Comparison of ENCODE assay signal across 7 mouse cellular contexts in the genomic region with DNA sequence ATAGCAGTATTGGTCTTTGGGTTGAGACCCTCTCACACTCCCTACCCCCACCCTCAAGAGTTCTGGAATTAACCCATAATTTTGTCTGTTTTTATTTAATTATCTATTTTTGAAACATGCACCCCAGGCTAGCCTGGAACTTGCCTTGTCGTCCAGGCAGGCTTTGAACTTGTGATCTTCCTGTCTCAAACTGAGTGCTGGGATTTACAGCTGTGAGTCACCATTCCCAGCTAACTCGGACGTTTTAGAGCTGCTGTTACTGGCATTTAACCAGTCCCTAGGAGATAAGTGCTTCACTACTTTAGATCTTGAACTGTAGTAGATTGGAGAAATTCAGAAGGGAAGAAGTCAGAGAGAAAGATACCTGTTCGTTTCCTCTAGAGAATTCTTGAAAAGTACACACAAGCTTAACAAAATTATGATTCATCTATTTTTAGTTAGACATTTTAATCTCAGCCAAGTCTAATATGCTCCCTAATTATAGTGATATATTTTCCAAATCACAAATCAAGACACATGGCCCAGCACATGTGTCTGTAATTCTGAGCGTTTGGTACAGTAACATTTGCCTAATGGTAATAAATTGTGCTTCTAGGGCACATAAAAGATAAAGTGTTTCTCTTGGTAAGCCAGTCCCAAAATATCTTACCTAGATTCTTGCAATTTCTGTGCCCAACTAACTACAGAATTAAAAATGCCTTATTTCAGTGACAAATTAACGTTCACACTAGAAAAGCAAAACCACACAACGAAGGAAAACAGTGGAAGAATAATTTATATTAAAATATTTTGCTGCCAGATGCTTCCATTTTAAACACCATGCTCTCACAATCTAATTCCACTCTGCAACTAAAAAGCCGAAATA. TPM values are rescaled to one million over a fixed set of nuclear protein-coding genes. Genes with fewer than 3 reads are reported as not detected.
DNase-seq lines count a peak whose midpoint lies in the region; ATAC-seq and TF ChIP-seq lines count a peak whose summit lies in the region.

No protein-coding gene starts in this region.

- H3K27ac ChIP-seq in kidney, postnatal 0 days: peak overlapping the region; percentile 95; the same call in 1 of the 2 replicates
- H3K27ac ChIP-seq in embryonic facial prominence, embryonic 15.5 days (replicated peaks): no peak overlapping the region
- peak overlapping the region; percentile 48; the same call in 1 of the 2 replicates for H3K27ac ChIP-seq in intestine, embryonic 16.5 days (ENCODE audit: low read length)
- peak overlapping the region; percentile 99 for H3K27ac ChIP-seq in neural tube, embryonic 13.5 days (replicated peaks)

- TF ChIP-seq CTCF in kidney, postnatal 0 days (IDR thresholded peaks at IDR 0.05; ENCODE audit: low read depth): no peak

- 0 out of 2 replicates have a peak, but pooled peaks cover 4% of the 10 kb centered on the region for H3K36me3 ChIP-seq in kidney, postnatal 0 days (ENCODE audit: insufficient read depth, low read length)
- H3K36me3 ChIP-seq in embryonic facial prominence, embryonic 15.5 days: peaks cover 1% of the 10 kb centered on the region
- peaks cover 2% of the 10 kb centered on the region; the same call in 1 of the 2 replicates for H3K36me3 ChIP-seq in intestine, embryonic 16.5 days (ENCODE audit: control insufficient read depth, insufficient read depth, low read length)
- peaks cover 6% of the 10 kb centered on the region for H3K36me3 ChIP-seq in neural tube, embryonic 13.5 days

- H3K4me2 ChIP-seq in kidney, postnatal 0 days (ENCODE audit: low read length): peak overlapping the region; percentile 74
- H3K4me2 ChIP-seq in embryonic facial prominence, embryonic 15.5 days (replicated peaks): peak overlapping the region; percentile 99; the same call in 1 of the 2 replicates
- H3K4me2 ChIP-seq in intestine, embryonic 16.5 days (ENCODE audit: low read depth, low read length): peak overlapping the region; percentile 83; the same call in 1 of the 2 replicates
- peak overlapping the region; percentile 98 for H3K4me2 ChIP-seq in neural tube, embryonic 13.5 days

- ATAC-seq in kidney, postnatal 0 days (replicated peaks; ENCODE audit: low FRiP score, low read depth): no peak
- no peak for ATAC-seq in embryonic facial prominence, embryonic 15.5 days (ENCODE audit: insufficient number of reproducible peaks, low FRiP score, low TSS enrichment, low read depth)
- no peak for ATAC-seq in intestine, embryonic 16.5 days
- no peak for ATAC-seq in neural tube, embryonic 13.5 days (ENCODE audit: low read depth)

- 34% methylated on average over 8 of the region's 8 CpGs for WGBS in kidney, postnatal 0 days
- WGBS in embryonic facial prominence, embryonic 15.5 days: 42% methylated on average over 8 of the region's 8 CpGs
- WGBS in intestine, embryonic 16.5 days: 46% methylated on average over 8 of the region's 8 CpGs
- 40% methylated on average over 8 of the region's 8 CpGs for WGBS in neural tube, embryonic 13.5 days

- no peaks in the 10 kb centered on the region; the same call in 1 of the 2 replicates for H3K4me1 ChIP-seq in kidney, postnatal 0 days (replicated peaks; ENCODE audit: insufficient read depth, low read length)
- H3K4me1 ChIP-seq in embryonic facial prominence, embryonic 15.5 days: peaks cover 8% of the 10 kb centered on the region
- H3K4me1 ChIP-seq in intestine, embryonic 16.5 days (ENCODE audit: control insufficient read depth, insufficient read depth, low read length): peaks cover 1% of the 10 kb centered on the region
- H3K4me1 ChIP-seq in neural tube, embryonic 13.5 days (replicated peaks): peaks cover 14% of the 10 kb centered on the region

- no peaks in the 10 kb centered on the region for H3K27me3 ChIP-seq in kidney, postnatal 0 days (ENCODE audit: insufficient read depth, low read length)
- H3K27me3 ChIP-seq in embryonic facial prominence, embryonic 15.5 days: no peaks in the 10 kb centered on the region
- H3K27me3 ChIP-seq in intestine, embryonic 16.5 days (replicated peaks; ENCODE audit: control insufficient read depth, insufficient read depth, low read length): no peaks in the 10 kb centered on the region
- no peaks in the 10 kb centered on the region for H3K27me3 ChIP-seq in neural tube, embryonic 13.5 days

- no peak overlapping the region for H3K4me3 ChIP-seq in kidney, postnatal 0 days (replicated peaks; ENCODE audit: low read depth, low read length)
- no peak overlapping the region for H3K4me3 ChIP-seq in embryonic facial prominence, embryonic 15.5 days (replicated peaks)
- no peak overlapping the region for H3K4me3 ChIP-seq in intestine, embryonic 16.5 days (ENCODE audit: low read length)
- H3K4me3 ChIP-seq in neural tube, embryonic 13.5 days: peak overlapping the region; percentile 44; the same call in 1 of the 2 replicates

- no peak overlapping the region for H3K9ac ChIP-seq in kidney, postnatal 0 days (ENCODE audit: low read depth, low read length)
- H3K9ac ChIP-seq in embryonic facial prominence, embryonic 15.5 days: no peak overlapping the region
- H3K9ac ChIP-seq in intestine, embryonic 16.5 days (ENCODE audit: low read depth, low read length): no peak overlapping the region
- H3K9ac ChIP-seq in neural tube, embryonic 13.5 days: no peak overlapping the region; the same call in 1 of the 2 replicates

- no peaks in the 10 kb centered on the region for H3K9me3 ChIP-seq in kidney, postnatal 0 days (replicated peaks; ENCODE audit: low read length)
- H3K9me3 ChIP-seq in embryonic facial prominence, embryonic 15.5 days (replicated peaks): no peaks in the 10 kb centered on the region
- no peaks in the 10 kb centered on the region for H3K9me3 ChIP-seq in intestine, embryonic 16.5 days (ENCODE audit: control insufficient read depth, low read length)
- no peaks in the 10 kb centered on the region for H3K9me3 ChIP-seq in neural tube, embryonic 13.5 days

- no peak for DNase-seq in kidney, postnatal 0 days (ENCODE audit: low spot score)
- DNase-seq in kidney, adult 18-20 months: no peak
- DNase-seq in thymus, postnatal 10 days (ENCODE audit: low spot score in 2 of 2): no peak
- DNase-seq in right cerebral cortex, postnatal 10 days (ENCODE audit: low spot score in 2 of 2): no peak

RNA-seq across cellular contexts. Expression of a gene that starts 2.2 kb away (rescaled TPM):
- 55.2 and 56.6 TPM in 2 replicates for polyA plus RNA-seq in kidney, postnatal 0 days (2015; fragmentation: Nextera tagmentation; extraction: Ambion mirVana)
- polyA plus RNA-seq in embryonic facial prominence, embryonic 15.5 days (2015; fragmentation: Nextera tagmentation; extraction: Ambion mirVana): 37.8 and 38.1 TPM in 2 replicates
- 39.8 and 50.1 TPM in 2 replicates for polyA plus RNA-seq in intestine, embryonic 16.5 days (2015; fragmentation: Nextera tagmentation; extraction: Ambion mirVana)
- 32.5 and 37.6 TPM in 2 replicates for polyA plus RNA-seq in neural tube, embryonic 13.5 days (2015; fragmentation: Nextera tagmentation; extraction: Ambion mirVana)

RNA-seq across cellular contexts. Expression of a gene that starts 36.8 kb away (rescaled TPM):
- 1.0 and 1.2 TPM in 2 replicates for polyA plus RNA-seq in kidney, postnatal 0 days (2015; fragmentation: Nextera tagmentation; extraction: Ambion mirVana)
- polyA plus RNA-seq in embryonic facial prominence, embryonic 15.5 days (2015; fragmentation: Nextera tagmentation; extraction: Ambion mirVana): 6.5 and 6.8 TPM in 2 replicates
- 1.8 and 2.2 TPM in 2 replicates for polyA plus RNA-seq in intestine, embryonic 16.5 days (2015; fragmentation: Nextera tagmentation; extraction: Ambion mirVana)
- polyA plus RNA-seq in neural tube, embryonic 13.5 days (2015; fragmentation: Nextera tagmentation; extraction: Ambion mirVana): 3.3 and 5.1 TPM in 2 replicates
